Mouse (Mus musculus) cerebellum, postnatal 25 days (tissue): ENCODE data around the gene Cpeb1.

Experiments
- DNase-seq, 2 experiments: peaks; one replicate each; pipeline ENCODE4 v3.0.0; 2021; ENCODE audit warnings: mixed read lengths in 2 of 2

The Cpeb1 gene

DNA sequence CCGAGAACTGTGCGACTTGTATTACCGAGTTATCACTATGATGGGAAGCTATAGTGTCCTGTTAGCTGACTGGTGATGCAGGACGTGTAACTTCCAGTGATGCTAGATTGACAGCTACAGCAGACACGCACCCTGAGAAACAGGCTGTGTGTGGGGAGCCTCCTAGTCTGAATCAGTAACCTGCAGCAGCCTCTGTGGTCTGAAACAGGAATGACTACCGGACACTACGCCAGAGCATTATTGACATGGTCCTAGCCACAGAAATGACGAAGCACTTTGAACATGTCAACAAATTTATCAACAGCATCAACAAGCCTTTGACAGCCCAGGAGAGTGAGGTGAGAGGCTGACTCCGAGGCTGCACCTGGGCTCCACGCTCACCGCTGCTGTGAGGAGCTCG, 129.2 kb downstream of the Cpeb1 start:
- no peak for DNase-seq

DNA sequence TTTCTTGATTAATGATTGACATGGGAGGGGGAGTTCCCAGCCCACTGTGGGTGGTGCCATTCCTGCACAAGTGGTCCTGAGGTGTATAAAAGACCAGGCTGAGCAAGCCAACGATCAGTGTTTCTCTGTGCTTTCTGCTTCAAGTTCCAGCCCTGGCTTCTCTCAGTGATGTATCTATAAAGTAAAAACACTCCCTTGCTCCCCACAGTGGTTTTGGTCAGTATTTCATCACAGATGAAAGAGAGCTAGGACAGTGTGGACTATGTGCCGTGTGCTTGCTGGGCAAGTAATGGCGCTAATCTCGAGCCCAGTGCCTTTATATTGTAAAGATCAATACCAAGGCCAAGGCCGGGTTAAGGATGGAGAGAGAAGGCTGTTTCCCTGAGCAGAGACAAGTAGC, 133.5 kb downstream of the Cpeb1 start:
- DNase-seq, result no peak

DNA sequence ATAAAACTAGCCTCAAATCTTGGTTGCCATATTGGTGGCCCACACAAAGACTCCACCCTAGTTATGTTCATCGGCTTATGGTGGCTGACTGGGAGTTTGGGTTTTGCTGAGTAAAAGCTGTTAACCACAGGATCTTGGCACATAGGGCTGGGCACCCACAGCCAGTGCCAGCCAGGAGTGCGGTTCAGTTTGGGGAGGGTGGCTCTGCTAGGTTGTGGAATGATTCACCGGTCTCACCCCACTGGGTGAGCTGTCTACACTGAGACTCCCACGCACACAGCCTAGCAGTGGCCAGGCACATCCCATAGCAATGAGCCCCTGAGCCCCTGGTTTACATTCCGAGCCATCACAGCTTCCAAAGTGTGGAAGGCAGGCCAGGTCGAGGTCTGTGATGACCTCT, 135.5 kb downstream of the Cpeb1 start:
- DNase-seq, result no peak

DNA sequence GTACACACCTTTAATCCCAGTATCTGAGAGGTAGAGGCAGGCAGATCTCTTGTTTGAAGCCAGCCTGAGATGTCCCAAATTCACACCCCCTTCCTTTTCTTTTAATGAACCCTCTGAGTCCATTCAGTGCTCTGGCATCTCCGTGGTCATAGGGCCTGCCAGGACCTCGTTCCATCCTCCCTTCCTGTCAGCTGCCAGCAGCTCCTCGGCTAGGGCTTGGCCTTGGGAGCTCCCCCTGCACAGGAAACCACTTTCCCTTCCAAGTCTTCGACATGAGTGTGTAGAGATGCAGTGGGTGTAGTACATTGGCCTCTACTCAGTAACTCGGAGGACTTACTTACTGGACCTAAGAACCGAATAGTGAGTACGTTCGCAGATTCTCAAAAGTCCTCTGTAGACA, 139.7 kb downstream of the Cpeb1 start:
- no peak for DNase-seq

DNA sequence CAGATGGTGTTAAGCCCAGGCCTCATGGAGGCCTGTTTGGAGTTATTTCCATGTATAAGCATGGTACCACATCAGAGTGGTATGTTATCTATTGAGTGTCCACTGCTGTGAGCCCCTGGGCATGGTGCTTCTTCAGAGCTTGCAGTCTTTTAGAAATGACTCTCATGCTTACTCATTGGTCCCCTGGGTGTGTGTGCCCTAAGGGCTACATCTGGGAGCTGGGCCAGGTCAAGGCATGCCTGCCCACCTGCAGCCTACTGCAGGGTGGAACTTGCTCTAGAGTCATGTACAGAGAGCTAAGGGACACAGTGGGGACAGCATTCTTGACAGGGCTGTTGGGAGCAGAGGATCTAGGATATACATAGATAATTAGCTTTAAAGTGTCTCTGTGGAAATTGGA, 143.7 kb downstream of the Cpeb1 start:
- DNase-seq, result no peak

DNA sequence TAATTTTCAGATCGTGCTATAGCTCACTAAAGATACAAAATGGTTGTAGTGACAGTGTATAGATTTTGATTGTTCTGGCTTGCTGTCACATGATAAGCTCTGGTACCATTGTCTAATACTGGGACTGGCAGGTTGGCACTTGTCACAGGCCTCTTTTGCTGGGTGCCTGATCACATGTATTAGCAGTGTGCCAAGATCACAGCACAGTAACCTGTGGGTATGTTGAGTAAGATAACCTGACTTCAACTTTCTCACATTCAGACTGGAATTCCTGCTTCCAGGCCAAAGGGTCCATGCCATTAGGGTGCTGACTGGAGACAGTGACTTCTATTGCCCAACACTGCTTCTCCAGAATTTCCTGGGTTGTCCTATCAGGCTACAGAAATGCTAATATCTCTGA, 144.1 kb downstream of the Cpeb1 start:
- DNase-seq, result no peak

DNA sequence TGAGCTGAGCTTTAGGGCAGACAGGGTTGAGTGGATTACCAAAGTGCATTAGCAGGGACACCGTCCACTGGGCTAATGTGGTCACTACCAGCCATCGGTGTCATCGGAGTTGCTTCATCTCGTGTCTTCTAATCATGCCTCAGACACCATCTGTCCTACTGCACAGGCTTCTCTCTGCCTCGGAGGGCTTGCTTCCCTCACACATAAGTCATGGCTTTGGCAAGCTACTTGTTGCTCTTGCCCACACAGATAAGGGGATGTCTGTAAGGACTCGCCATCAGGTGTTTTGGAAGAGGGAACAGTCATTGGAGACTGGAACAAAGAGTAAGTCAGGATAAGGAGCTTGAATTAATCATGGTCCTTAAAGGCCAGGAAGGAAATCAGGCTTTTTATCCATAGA, 146.0 kb downstream of the Cpeb1 start:
- no peak for DNase-seq

DNA sequence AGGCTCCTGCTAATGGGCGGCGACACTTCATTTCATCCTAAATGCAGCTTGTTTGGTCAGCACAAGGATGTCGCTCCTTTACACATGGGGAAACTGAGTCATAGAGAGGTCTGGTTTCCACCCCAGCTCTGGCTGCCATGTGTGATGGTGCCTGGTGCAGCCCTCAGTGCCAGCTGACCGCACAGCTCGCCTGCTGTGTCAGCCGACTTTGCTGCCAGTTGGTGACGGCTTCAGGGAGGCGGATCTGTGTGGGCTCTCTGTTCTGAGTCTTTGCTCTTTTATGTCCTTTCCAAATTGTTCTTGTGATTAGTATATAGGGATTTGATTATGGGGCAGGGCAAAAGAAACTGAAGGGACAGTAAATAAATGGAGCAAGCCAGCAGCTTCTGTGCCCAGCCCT, 147.5 kb downstream of the Cpeb1 start:
- DNase-seq, result peak; percentile 18 to 49

DNA sequence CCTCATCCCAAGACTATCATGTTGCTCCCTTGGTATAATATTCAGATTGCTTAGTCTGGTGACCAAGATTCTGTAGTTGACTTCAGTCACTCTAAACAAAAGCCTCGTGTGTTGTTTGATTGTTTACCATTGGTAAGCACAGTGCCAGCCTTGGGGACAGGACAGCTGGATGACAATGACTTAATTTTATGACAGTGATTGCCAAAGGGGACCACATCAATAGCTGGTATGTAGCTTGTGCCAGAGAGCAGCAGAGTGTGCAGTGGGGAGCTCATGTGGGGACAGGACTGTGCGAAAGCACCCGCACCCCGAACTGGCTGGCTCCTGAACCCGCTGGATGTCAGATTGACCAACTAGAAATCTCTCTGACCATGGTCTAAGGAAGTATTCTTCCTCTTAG, 150.6 kb downstream of the Cpeb1 start:
- no peak for DNase-seq

DNA sequence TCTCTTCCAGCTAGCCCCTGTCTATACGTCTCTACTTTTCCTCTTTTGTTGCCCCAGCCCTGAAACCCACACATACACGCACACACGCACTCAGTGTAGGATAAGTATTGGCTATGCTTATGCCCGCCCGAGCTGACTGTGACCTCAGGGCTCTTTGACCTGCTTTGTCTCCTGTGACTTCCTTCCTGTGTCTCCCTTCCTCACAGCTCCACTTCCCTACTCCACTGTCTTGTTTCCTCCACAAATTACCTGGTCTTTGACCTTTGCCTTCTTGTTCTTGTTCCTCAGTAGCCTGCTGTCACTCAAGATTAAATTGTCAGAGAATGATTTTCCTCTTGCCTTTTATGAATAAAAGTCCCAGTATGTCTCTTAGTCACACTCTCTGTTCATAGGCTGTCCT, 151.2 kb downstream of the Cpeb1 start:
- no peak for DNase-seq

DNA sequence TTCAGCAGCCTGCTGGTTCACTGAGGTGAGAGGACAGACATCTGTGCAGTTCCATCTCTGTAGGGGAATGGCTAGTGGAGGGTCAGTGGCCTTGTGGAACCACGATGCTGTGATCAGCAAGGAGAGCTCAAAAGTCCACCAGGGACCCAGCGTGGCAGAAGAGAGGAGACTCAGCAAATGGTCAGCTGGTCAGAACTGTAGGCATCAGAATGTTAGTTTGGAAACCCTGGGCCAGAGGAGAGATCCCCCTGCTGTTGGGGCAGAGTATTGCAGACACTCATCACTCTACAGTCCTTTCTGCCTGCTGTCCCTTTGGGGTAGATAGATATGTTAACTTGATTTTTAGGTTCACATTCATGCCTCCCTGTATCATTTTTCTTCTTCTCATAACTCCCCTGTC, 151.6 kb downstream of the Cpeb1 start:
- DNase-seq, result no peak

DNA sequence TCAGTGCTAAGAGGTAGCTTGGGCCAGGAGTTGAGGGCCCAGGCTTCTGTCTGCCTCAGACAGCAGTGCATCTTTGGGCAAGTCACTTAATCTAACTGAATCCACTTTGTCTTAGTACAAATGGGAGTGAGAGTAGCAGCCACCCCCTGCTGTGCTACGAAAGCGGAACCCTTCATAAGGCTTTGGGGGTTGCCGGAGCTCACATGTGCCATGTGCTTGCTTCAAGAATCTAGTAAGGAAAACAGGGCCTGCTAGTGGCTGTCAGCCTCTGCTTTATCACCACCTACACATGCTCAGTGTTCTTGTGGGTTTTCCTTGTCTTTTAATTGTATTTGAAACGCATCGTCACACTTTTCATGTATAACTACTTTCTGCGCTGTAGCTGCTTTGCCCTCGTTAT, 153.9 kb downstream of the Cpeb1 start:
- DNase-seq, result no peak

DNA sequence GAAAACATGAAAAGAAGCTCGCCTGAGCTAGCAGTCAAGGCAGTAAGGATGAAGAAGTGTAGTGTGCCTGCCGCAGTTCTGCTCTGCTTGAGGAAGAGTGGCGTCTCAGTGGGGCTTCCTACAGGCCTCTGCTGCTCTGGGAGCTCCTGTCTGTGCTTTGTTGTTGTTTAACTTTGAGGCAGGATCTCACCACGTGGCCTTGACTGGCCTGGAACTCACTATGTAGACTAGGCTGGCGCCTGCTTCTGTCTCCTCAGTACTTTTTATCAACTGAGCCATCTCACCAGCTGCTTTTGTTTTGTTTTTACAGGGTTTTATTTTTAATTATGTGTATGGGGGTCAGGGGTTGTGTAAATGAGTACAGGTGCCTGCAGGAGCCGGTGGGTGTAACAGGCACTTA, 157.1 kb downstream of the Cpeb1 start:
- DNase-seq, result no peak
